Mouse (Mus musculus) common myeloid progenitor, adult 5-6 weeks (primary cell): ENCODE results near the gene Ndufaf1. TPM values are rescaled to one million over a fixed set of nuclear protein-coding genes. Genes with fewer than 3 reads are reported as not detected.
"Not testable (repeated sequence)": the region's sequence is repeated elsewhere in the genome, so short reads cannot be mapped to it uniquely, and the experiment has no call there.

ENCODE experiments used
- ATAC-seq: replicated peaks from 2 replicates; pipeline ENCODE4 v1.8.0; 2016; ENCODE audit warnings: low read depth, mild to moderate bottlenecking, moderate TSS enrichment, inconsistent platforms; ENCODE audit not compliant: poor library complexity, severe bottlenecking
- total RNA-seq: library from RNA; stranded (forward); fragments of 200-1000, 187-1606 nt; gene quantifications from 2 replicates; pipeline ENCODE4 v1.2.3, GENCODE M21; 2017

The Ndufaf1 gene
- 18.6 and 21.1 TPM in 2 replicates for total RNA-seq

DNA sequence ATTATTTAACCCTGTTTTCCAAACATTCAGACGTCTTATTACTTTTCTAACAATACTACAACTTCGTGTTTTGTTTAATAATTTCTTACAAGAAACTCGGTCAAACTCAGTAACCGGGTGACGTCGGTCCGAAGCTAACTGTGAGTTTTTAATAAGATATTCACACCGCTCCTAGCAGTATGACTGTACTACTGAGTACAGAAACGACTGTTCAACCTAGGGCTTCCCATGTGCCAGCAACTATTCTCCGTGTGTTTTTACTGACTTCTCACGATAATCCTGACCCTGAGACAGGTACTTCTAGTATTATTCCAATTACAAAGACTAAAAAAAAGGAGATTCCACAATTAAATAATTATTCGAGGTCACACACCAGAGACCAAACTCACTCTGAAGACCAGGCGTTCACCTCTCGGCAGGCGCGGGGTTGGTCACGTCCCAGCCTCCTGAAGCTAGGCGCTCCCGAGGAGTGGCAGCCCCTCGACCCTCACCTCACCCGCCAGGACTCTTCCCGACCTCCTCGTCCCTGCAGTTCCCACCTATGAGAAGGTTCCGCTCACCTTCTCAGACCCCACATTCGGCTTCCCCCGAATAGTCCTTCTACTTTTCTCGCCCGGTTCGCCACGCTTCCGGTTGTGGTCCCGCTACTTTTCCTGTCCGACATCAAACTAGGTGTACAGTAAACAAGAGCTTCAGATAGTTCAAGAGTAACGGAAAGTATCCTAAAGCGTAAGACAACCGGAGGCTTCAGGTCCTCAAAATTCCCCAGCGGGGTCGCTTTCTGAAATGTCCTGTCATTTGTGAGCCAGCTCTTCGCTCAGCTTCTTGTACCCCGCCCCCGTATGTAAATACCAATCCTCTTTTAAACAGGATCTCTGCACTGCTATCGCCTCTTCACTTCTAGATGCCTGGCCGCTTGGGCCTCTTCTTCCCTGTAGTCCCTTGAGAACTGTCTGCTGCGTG lies at the start of gene Ndufaf1:
Gene Ndufaf1, minus strand, starts transcription at position 608 of the 963 bp plus-strand sequence.
- ATAC-seq = peak; percentile 91

DNA sequence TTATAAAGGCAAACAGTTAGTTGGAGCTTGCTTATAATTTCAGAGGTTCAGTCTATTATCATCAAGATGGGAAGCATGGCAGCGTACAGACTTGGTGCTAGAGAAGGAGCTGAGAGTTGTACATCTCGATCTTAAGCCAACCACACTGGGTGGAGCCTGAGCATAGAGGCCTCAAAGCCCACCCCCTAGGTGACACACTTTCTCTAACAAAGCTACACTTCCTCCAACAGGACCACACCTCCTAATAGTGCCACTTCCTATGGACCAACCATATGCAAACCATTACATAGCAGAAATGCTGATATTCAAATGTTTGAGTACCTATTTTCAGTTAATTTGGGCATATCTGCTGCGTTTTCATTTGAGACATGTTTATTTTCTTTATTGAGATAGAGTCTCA lies 47.4 kb upstream of the Ndufaf1 start:
- ATAC-seq = no peak

DNA sequence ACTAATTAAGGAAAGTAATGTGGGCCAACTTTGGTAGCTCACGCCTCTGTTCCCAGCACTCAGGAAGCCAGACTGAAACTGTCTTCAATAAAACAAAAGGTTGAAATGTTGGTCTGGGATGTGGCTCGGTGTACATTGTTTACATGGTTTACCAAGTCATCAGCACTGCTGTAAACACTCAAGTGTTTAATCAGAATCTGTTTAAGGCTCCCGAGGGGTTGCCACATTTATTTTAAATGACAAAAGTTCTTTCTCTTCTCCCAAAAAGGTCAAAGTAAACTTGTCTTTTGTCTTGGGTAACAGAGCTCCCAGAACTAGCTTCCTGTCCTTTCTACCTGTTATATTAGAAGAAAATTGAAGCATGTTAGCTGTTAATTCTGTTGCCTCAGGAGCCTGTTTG lies 45.0 kb upstream of the Ndufaf1 start:
- no peak for ATAC-seq

DNA sequence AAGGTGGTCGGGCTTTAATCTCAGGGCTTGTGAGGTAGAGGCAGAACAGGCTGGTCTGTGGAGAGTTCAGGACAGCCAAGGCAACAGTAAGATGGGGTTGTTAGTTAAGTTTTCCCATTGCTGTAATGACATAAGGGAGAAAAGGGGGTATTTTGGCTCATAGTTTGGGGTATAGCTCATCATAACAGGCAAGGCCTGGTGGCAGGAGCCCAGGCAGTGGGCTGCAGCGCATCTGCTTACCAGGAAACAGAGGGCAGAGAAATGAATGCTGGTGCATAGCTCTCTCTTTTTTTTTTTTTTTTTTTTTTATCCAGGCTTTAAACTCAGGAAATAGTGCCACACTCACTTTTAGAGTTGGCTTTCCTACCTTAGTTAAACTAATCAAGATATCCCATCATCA lies 40.5 kb upstream of the Ndufaf1 start:
- ATAC-seq = no peak

- ATAC-seq = no peak
Measured at GRCm38 (mm10) chr2:119699962-119700361, 37.3 kb upstream of the Ndufaf1 start.

DNA sequence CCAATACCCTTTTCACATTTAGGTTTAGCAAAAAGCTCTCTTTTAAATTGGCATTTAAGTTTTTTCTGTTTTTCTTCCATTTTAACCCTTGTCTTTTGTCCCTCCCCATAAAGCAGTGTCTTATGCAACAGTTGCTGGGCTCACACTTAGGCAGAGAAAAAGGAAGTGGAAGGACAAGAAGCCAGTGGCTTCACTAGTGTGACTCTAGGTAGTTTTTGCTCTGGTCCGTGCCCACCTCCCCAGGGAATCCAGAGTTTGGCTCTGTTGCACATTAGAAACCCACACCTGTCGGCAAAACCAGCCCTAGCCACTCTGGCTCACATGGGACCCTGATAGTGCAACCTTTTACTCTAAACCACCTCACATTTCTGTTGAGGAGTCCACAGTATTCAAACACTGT lies 35.8 kb upstream of the Ndufaf1 start:
- peak; percentile 65 for ATAC-seq

GRCm38 (mm10) chr2:119696111-119696510 lies 33.5 kb upstream of the Ndufaf1 start:
- ATAC-seq = no peak

DNA sequence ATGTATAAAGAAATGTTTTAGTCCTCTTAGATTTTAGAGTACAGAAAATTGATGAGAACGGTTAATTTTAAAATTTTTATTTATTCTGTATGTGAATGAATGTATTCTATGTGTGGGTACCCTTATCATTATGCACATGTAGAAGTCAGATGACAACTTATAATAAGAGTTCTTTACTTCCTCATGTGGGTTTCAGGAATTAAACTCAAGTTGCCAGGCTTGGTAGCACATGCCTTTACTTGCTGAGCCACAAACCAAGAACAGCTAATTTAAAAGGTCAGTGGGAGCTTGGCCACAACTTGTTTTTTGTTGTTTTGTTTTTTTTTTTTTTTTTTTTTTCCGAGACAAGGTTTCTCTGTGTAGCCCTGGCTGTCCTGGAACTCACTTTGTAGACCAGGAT lies 32.2 kb upstream of the Ndufaf1 start:
- ATAC-seq = no peak

GRCm38 (mm10) chr2:119692003-119692701 lies 29.5 kb upstream of the Ndufaf1 start:
- ATAC-seq = no peak

- no peak for ATAC-seq
Measured at GRCm38 (mm10) chr2:119683706-119684105, 21.1 kb upstream of the Ndufaf1 start.

- ATAC-seq = no peak
Measured at GRCm38 (mm10) chr2:119675831-119676230, 13.2 kb upstream of the Ndufaf1 start.

- peak; percentile 67 for ATAC-seq
Measured at GRCm38 (mm10) chr2:119675215-119675784, 12.7 kb upstream of the Ndufaf1 start.

DNA sequence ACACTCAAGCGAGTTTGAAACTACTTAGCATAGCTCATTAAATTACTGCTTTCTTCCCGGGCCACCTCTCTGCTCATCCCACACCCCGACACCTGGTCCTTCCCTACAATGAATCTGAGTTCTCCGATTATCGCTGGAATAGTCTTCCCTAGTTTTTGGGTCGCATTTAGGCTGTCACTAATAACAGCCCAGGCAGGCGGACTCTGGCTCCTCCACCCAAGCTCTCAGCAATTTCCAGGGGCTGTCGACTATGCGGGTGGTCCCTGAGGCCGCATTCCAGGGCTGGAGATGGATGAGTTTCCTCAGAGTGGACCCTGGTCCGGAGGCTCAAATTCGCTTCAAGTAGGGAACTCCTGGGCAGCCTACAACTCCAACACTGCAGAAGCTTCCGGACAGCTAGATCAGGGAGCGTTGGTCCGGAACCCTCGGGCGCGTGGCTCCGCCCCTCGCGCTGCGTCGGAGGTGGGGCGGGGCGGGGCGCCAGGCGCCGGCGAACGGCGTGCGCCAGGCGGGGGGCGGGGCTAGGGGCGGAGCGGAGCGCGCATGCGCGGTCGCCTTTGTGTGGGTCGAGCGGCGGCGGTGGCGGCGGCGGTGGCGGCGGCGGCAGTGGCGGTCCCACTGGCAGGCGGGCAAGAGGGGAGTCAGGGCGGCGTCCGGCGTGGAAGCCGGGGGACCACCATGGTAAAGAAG lies 12.0 kb upstream of the Ndufaf1 start, which contains the start of gene Rtf1:
Gene Rtf1, plus strand, starts transcription at position 544 of the 690 bp plus-strand sequence.
- peak; percentile 91 for ATAC-seq

- no peak for ATAC-seq
Measured at GRCm38 (mm10) chr2:119669010-119669409, 6.4 kb upstream of the Ndufaf1 start.

- not testable (repeated sequence) for ATAC-seq
Measured at GRCm38 (mm10) chr2:119665744-119666143, 3.1 kb upstream of the Ndufaf1 start.

DNA sequence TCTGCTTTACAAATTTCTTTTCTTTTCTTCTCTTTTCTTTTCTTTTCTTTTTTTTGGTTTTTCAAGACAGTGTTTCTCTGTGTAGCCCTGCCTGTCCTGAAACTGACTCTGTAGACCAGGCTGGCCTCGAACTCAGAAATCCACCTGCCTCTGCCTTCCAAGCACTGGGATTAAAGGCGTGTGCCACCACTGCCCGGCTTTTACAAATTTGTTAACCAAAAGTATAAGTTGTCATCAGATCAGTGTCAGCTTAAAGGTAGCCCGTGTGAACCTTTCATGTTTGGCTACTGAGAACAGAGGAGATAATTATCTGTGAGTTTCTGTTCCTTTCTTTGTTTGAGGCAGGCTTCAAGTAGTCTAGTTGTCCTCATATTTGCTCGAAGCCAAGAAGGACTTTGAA lies 18.4 kb downstream of the Ndufaf1 start:
- ATAC-seq = no peak

- ATAC-seq = no peak
Measured at GRCm38 (mm10) chr2:119641214-119641912, 21.3 kb downstream of the Ndufaf1 start.

GRCm38 (mm10) chr2:119636781-119637180 lies 25.8 kb downstream of the Ndufaf1 start:
- peak; percentile 52; the same call in 1 of the 2 replicates for ATAC-seq

DNA sequence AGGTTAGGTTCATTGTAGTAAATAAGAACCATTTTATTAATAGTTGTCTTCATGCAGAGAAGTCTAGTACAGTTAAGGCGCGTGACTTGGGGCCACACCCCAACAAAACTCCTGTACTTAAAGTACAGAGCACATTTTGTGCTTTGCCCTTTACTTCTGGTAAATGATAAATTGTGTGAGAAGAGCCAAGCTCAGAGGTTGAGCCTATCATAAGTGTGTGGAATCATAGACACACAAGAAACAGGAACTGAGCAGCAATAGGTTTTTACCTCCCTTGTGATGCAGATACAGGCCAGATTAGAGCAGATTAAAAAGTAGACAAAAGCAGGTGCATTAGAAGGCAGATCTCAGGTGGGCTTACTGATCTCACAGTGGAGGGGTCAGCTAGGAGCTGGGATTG lies 41.3 kb downstream of the Ndufaf1 start:
- ATAC-seq = no peak
